Mouse (Mus musculus) lung, postnatal 0 days (tissue): ENCODE results near the gene Adcy9.

Experiments used
- CTCF ChIP-seq: IDR thresholded peaks from 2 replicates; pipeline ENCODE4 v1.5.1; 2016; ENCODE audit warnings: antibody characterized with exemption, mild to moderate bottlenecking
- EP300 ChIP-seq: IDR thresholded peaks from 2 replicates; pipeline ENCODE4 v1.6.1; 2016; ENCODE audit warnings: antibody characterized with exemption, mild to moderate bottlenecking, control low read depth

DNA sequence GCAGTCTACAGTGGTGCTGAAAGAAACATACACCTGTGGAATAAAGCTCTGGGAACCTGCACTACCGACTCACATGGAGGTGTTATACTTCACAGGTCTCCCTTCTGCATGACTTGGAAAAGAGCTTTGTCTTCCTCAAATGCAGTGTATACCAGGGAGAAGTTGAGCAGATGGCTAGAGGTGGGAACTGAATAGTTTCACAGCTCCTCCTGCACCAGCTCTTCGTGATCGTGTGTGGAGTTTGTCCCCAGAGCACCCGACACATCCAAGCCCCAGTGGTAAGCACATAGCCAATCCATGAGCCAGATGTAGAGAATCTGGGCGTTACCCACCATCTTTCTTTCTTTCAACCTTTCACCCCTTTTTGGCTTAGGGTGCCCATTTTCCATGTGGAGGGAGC lies 9.9 kb upstream of the Adcy9 start:
- TF ChIP-seq CTCF (no peak), EP300 (no peak)
